Mouse (Mus musculus) kidney, adult 2 months (tissue): ENCODE data around the gene Nfkbia.

Experiments
- CTCF ChIP-seq: fragments of 200-500 bp; conservative IDR thresholded peaks from 2 replicates; pipeline ENCODE4 v1.5.1; 2011; ENCODE audit warnings: low read depth, mild to moderate bottlenecking, control low read depth, low read length, moderate library complexity, mixed read lengths; ENCODE audit not compliant: insufficient read depth, insufficient read length
- POLR2A ChIP-seq: fragments of 200-500 bp; IDR thresholded peaks from one replicate; pipeline ENCODE4 v1.6.1; 2011; ENCODE audit warnings: low read depth, low read length, control low read depth

- no peak for TF ChIP-seq POLR2A
- TF ChIP-seq CTCF = no peak
Observed at GRCm38 (mm10) chr12:55471344-55471743, 21.1 kb downstream of the Nfkbia start.
